Mouse (Mus musculus) stomach, embryonic 16.5 days (tissue): ENCODE measurements around the gene Polh. TPM values are rescaled to one million over a fixed set of nuclear protein-coding genes. Genes with fewer than 3 reads are reported as not detected.

Experiments
- ATAC-seq: fragments of 200-750 bp; cut with Nextera tagmentation; 2 replicates; pipeline ENCODE4 v1.8.0; 2017; ENCODE audit warnings: moderate number of reproducible peaks, moderate TSS enrichment; ENCODE audit not compliant: insufficient read depth, low FRiP score
- H3K27ac ChIP-seq: fragments of 300-500 bp; sonication (generic); 2 replicates; pipeline ENCODE4 v1.5.1; 2014; ENCODE audit warnings: low read length
- H3K27me3 ChIP-seq: fragments of 300-500 bp; sonication (generic); 2 replicates; pipeline ENCODE4 v1.6.1; 2014; ENCODE audit warnings: low read length, control low read depth, mixed read lengths; ENCODE audit not compliant: control insufficient read depth, insufficient read depth
- H3K36me3 ChIP-seq: fragments of 300-500 bp; sonication (generic); 2 replicates; pipeline ENCODE4 v1.6.1; 2014; ENCODE audit warnings: low read length; ENCODE audit not compliant: control insufficient read depth, insufficient read depth
- H3K4me1 ChIP-seq: fragments of 300-500 bp; sonication (generic); 2 replicates; pipeline ENCODE4 v1.6.1; 2014; ENCODE audit warnings: low read length, control low read depth, mixed read lengths; ENCODE audit not compliant: control insufficient read depth, insufficient read depth
- H3K4me2 ChIP-seq: fragments of 300-500 bp; sonication (generic); 2 replicates; pipeline ENCODE4 v1.6.1; 2014; ENCODE audit warnings: low read depth, low read length, mixed read lengths
- H3K4me3 ChIP-seq: fragments of 300-500 bp; sonication (generic); replicated peaks from 2 replicates; pipeline ENCODE4 v1.5.1; 2014; ENCODE audit warnings: mild to moderate bottlenecking, low read length
- H3K9ac ChIP-seq: fragments of 300-500 bp; sonication (generic); 2 replicates; pipeline ENCODE4 v1.6.1; 2014; ENCODE audit warnings: low read length
- H3K9me3 ChIP-seq: fragments of 300-500 bp; sonication (generic); replicated peaks from 2 replicates; pipeline ENCODE4 v1.6.1; 2016; ENCODE audit warnings: low read length, control low read depth; ENCODE audit not compliant: control insufficient read depth
- WGBS: fragments of 180-500 bp; shearing (Covaris S2); extraction: QIAGEN DNeasy Blood & Tissue Kit; methylation state at CpG from one replicate; pipeline ENCODE4 v1.1.7; 2014; 5-methylcytosine and 5-hydroxymethylcytosine counted together
- polyA plus RNA-seq: library from polyadenylated mRNA; unstranded; fragments of >200 nt; fragmentation: Nextera tagmentation; extraction: Ambion mirVana; gene quantifications from 2 replicates; pipeline ENCODE4 v1.2.1, GENCODE M21; 2015

Polh gene
- polyA plus RNA-seq, 1 experiment from 2014 or later, result 14.9 TPM

DNA sequence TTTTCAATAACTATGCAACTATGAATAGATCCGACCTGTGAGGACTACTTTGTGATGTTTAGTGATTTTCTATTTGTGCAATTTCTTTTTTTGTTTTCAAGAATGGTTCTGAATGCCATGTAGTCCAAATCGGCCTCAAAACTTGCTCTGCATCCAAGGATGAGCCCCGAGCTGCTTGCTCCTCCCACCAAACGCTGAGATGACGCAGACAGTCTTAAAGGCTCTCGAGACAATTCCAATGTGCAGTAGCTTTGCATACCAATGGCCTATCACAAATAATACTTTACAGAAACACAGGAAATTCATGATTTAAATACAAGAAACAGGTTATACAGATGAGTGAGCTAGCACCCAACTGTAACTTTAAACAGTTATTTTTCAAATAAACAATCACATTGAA, 1.3 kb downstream of the Polh start:
- peak overlapping the region; percentile 57; the same call in 1 of the 2 replicates for H3K9ac ChIP-seq
- H3K4me1 ChIP-seq, result peaks cover 17% of the 10 kb centered on the region
- 44% methylated on average over 6 of the region's 6 CpGs for WGBS
- H3K36me3 ChIP-seq, result peaks cover 1% of the 10 kb centered on the region; the same call in 1 of the 2 replicates
- ATAC-seq, result no peak
- peak overlapping the region; percentile 91 for H3K4me2 ChIP-seq
- H3K9me3 ChIP-seq, result no peaks in the 10 kb centered on the region
- no peak overlapping the region for H3K27ac ChIP-seq
- H3K27me3 ChIP-seq, result no peaks in the 10 kb centered on the region
- H3K4me3 ChIP-seq, result peak overlapping the region; percentile 89

DNA sequence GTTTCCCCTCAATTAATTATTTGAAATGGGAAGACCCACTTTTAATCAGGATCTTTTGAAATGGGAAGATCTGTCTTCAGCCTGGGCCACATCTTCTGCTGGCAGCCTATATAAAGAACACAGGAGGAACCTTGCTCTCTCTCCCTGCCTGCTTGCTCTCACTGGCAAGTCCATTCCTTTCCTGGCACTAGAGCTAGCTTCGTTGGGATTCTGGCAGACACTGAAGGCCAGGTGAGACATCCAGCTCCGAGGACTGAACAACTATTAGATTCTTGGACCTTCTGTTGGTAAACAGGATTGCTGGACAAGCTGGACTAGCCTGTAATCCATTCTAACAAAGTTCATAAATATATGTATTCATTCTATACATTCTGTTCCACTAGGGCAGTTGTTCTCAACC, 13.6 kb downstream of the Polh start:
- peaks cover 18% of the 10 kb centered on the region; the same call in 1 of the 2 replicates for H3K36me3 ChIP-seq
- H3K4me2 ChIP-seq, result no peak overlapping the region
- WGBS, result 96% methylated on average over 2 of the region's 2 CpGs
- ATAC-seq, result no peak
- H3K9me3 ChIP-seq, result no peaks in the 10 kb centered on the region
- no peaks in the 10 kb centered on the region for H3K4me1 ChIP-seq
- no peak overlapping the region for H3K27ac ChIP-seq
- no peak overlapping the region for H3K9ac ChIP-seq
- H3K4me3 ChIP-seq, result no peak overlapping the region
- H3K27me3 ChIP-seq, result no peaks in the 10 kb centered on the region

DNA sequence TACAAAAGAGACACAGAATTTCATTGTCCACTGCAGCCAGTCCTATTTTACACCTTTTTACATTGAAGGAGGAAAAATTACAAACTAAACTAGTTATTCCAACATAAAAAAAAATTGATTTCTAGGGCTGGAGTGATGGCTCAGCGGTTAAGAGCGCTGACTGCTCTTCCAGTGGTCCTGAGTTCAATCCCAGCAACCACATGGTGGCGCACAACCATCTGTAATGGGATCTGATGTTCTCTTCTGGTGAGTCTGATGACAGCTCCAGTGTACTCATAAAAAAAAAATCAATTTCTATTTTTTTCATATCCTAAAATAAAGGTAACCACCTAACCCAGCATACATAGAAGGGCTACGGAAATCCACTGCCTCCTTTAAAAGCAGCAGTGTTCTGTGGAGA, 20.2 kb downstream of the Polh start:
- Histone ChIP-seq H3K4me1 (no peaks in the 10 kb centered on the region), H3K9me3 (no peaks in the 10 kb centered on the region), H3K4me3 (no peak overlapping the region), H3K4me2 (no peak overlapping the region), H3K27me3 (no peaks in the 10 kb centered on the region), H3K27ac (no peak overlapping the region), H3K36me3 (peaks cover 17% of the 10 kb centered on the region; the same call in 1 of the 2 replicates), H3K9ac (no peak overlapping the region)
- ATAC-seq, result no peak
- WGBS, result 86% methylated on average over 4 of the region's 4 CpGs

DNA sequence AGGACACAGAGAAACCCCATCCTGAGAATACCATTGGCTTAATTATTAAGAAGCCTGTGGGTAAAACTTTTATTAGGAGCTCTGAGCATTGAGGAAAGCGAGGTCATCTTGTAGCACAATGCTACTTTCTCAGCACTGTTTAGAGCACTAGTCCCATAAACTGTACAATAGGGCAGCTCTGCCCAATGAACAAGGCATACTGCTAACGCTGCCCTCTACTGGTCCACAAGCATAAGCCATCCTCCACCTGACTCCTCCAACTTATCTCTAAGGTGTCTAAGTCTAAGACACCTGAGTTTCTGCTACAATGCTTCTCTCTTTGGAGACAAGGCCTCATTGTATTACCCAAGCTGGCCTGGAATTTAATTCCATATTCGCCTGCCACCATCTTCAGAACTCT, 31.9 kb downstream of the Polh start:
- H3K9ac ChIP-seq, result no peak overlapping the region
- WGBS, result 72% methylated on average over 3 of the region's 3 CpGs
- no peak for ATAC-seq
- H3K27me3 ChIP-seq, result no peaks in the 10 kb centered on the region
- no peak overlapping the region for H3K4me3 ChIP-seq
- H3K36me3 ChIP-seq, result peaks cover 31% of the 10 kb centered on the region
- no peaks in the 10 kb centered on the region for H3K9me3 ChIP-seq
- no peak overlapping the region for H3K4me2 ChIP-seq
- no peak overlapping the region for H3K27ac ChIP-seq
- no peaks in the 10 kb centered on the region for H3K4me1 ChIP-seq

DNA sequence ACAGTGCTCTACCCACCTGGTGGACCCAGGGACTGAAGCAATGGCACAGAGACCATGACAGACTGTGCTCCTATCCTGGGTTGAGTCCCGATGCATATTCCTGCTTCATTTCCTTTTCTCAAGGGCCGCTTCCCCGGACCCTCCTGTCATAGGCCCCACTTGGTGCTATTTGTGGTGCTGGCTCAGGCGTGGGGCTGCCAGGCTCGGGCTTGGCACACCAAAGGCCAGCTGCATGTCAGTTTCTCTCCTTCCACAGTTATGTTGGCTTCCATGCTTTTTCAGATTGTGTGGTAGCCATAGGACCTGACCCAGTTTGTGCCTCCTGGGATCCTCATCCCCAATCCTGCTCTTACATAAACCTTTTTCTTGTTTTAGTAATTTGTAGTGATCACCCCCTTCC, 33.7 kb downstream of the Polh start:
- Histone ChIP-seq H3K9me3 (no peaks in the 10 kb centered on the region), H3K9ac (no peak overlapping the region), H3K36me3 (peaks cover 32% of the 10 kb centered on the region), H3K27me3 (no peaks in the 10 kb centered on the region), H3K4me2 (no peak overlapping the region), H3K4me1 (no peaks in the 10 kb centered on the region), H3K4me3 (no peak overlapping the region), H3K27ac (no peak overlapping the region)
- ATAC-seq, result no peak
- WGBS, result 89% methylated on average over 5 of the region's 5 CpGs

- Histone ChIP-seq H3K9ac (no peak overlapping the region), H3K4me3 (no peak overlapping the region), H3K4me2 (no peak overlapping the region), H3K9me3 (no peaks in the 10 kb centered on the region), H3K4me1 (no peaks in the 10 kb centered on the region), H3K36me3 (peaks cover 32% of the 10 kb centered on the region), H3K27me3 (no peaks in the 10 kb centered on the region), H3K27ac (no peak overlapping the region)
- 45% methylated on average over 5 of the region's 5 CpGs for WGBS
- ATAC-seq, result no peak
Observed at GRCm38 (mm10) chr17:46168318-46168717, 34.1 kb downstream of the Polh start.

DNA sequence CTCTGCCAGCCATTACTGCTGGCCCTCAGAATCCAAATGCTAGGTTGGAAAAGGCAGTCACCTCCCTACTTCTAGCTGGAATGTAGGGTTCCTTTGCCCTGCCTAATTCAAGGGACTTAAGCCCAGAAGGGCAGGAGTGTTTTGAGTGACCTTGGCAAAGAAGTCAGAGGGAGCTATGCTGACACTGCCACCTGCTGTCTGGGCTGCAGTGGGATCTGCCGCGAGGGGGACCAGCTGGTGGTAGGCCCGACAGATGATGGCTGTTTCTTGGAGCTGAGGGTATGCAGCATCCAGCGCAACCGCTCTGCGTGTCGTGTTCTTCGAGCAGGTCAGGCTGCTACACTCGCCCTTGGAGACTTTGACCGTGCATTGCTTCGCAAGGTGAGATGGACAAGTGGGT, 35.4 kb downstream of the Polh start:
- no peak overlapping the region for H3K9ac ChIP-seq
- H3K9me3 ChIP-seq, result no peaks in the 10 kb centered on the region
- peaks cover 32% of the 10 kb centered on the region for H3K36me3 ChIP-seq
- ATAC-seq, result no peak
- WGBS, result 78% methylated on average over 11 of the region's 11 CpGs
- no peak overlapping the region for H3K27ac ChIP-seq
- H3K4me1 ChIP-seq, result no peaks in the 10 kb centered on the region; the same call in 1 of the 2 replicates
- H3K27me3 ChIP-seq, result no peaks in the 10 kb centered on the region
- H3K4me2 ChIP-seq, result no peak overlapping the region
- no peak overlapping the region for H3K4me3 ChIP-seq

GRCm38 (mm10) chr17:46166270-46166669, 36.2 kb downstream of the Polh start:
- no peak overlapping the region for H3K9ac ChIP-seq
- no peak for ATAC-seq
- peaks cover 32% of the 10 kb centered on the region for H3K36me3 ChIP-seq

GRCm38 (mm10) chr17:46165460-46165859, 37.0 kb downstream of the Polh start:
- peaks cover 32% of the 10 kb centered on the region for H3K36me3 ChIP-seq
- H3K27me3 ChIP-seq, result no peaks in the 10 kb centered on the region
- no peak overlapping the region for H3K4me2 ChIP-seq
- no peaks in the 10 kb centered on the region for H3K9me3 ChIP-seq
- H3K4me3 ChIP-seq, result no peak overlapping the region
- H3K4me1 ChIP-seq, result peaks cover 5% of the 10 kb centered on the region; the same call in 1 of the 2 replicates
- 87% methylated on average over 12 of the region's 12 CpGs for WGBS
- no peak for ATAC-seq
- H3K27ac ChIP-seq, result no peak overlapping the region
- H3K9ac ChIP-seq, result no peak overlapping the region

More at GRCm38 (mm10) chr17:46166270-46166669, 36.2 kb downstream of the Polh start:
- H3K4me3 ChIP-seq, result no peak overlapping the region
- H3K27me3 ChIP-seq, result no peaks in the 10 kb centered on the region
- 68% methylated on average over 5 of the region's 5 CpGs for WGBS
- H3K9me3 ChIP-seq, result no peaks in the 10 kb centered on the region
- H3K27ac ChIP-seq, result no peak overlapping the region
- H3K4me2 ChIP-seq, result no peak overlapping the region
- H3K4me1 ChIP-seq, result peaks cover 5% of the 10 kb centered on the region; the same call in 1 of the 2 replicates

GRCm38 (mm10) chr17:46164791-46165190, 37.7 kb downstream of the Polh start:
- peaks cover 32% of the 10 kb centered on the region for H3K36me3 ChIP-seq
- H3K9ac ChIP-seq, result no peak overlapping the region
- WGBS, result 91% methylated on average over 10 of the region's 10 CpGs
- no peak overlapping the region for H3K27ac ChIP-seq
- no peak for ATAC-seq
- no peak overlapping the region for H3K4me2 ChIP-seq
- no peaks in the 10 kb centered on the region for H3K27me3 ChIP-seq
- H3K4me3 ChIP-seq, result no peak overlapping the region
- no peaks in the 10 kb centered on the region for H3K9me3 ChIP-seq
- peaks cover 7% of the 10 kb centered on the region for H3K4me1 ChIP-seq
